Comparison of ENCODE assay signal across 8 mouse cellular contexts in genomic region chr2:121452990-121453389, GRCm38 (mm10). TPM values are rescaled to one million over a fixed set of nuclear protein-coding genes. Genes with fewer than 3 reads are reported as not detected.
DNase-seq lines count a peak whose midpoint lies in the region; ATAC-seq and TF ChIP-seq lines count a peak whose summit lies in the region.

Gene Hypk (plus strand): TSS chr2:121453290.

- no peaks in the 10 kb centered on the region for H3K27me3 ChIP-seq in kidney, embryonic 14.5 days (ENCODE audit: control insufficient read depth, insufficient read depth, low read length)
- no peaks in the 10 kb centered on the region for H3K27me3 ChIP-seq in intestine, embryonic 14.5 days (replicated peaks; ENCODE audit: control insufficient read depth, insufficient read depth, low read length)
- no peaks in the 10 kb centered on the region for H3K27me3 ChIP-seq in thymus, adult 2 months (ENCODE audit: control insufficient read depth, insufficient read depth, low read length)

- TF ChIP-seq POLR2A in thymus, adult 2 months (IDR thresholded peaks at IDR 0.05; ENCODE audit: control insufficient read depth, extremely low read depth, insufficient read depth, low read length, poor library complexity) = no peak

- ATAC-seq in kidney, embryonic 14.5 days (ENCODE audit: low FRiP score, low TSS enrichment) = no peak
- ATAC-seq in intestine, embryonic 14.5 days (replicated peaks; ENCODE audit: low FRiP score, low TSS enrichment, low read depth) = no peak
- no peak for ATAC-seq in megakaryocyte-erythroid progenitor cell, adult 5-6 weeks (replicated peaks; ENCODE audit: low FRiP score, low TSS enrichment, poor library complexity, severe bottlenecking)

- TF ChIP-seq CTCF in thymus, adult 2 months (IDR thresholded peaks at IDR 0.05; ENCODE audit: borderline replicate concordance, control insufficient read depth, extremely low read depth, insufficient read depth, low read length, poor library complexity) = no peak

- peaks cover 8% of the 10 kb centered on the region; the same call in 1 of the 2 replicates for H3K4me1 ChIP-seq in kidney, embryonic 14.5 days (ENCODE audit: control insufficient read depth, insufficient read depth, low read length)
- H3K4me1 ChIP-seq in intestine, embryonic 14.5 days (replicated peaks; ENCODE audit: control insufficient read depth, insufficient read depth, low read length) = peaks cover 27% of the 10 kb centered on the region
- peaks cover 11% of the 10 kb centered on the region for H3K4me1 ChIP-seq in thymus, adult 2 months (replicated peaks; ENCODE audit: control insufficient read depth, insufficient read depth, low read length)

- peaks cover 22% of the 10 kb centered on the region for H3K36me3 ChIP-seq in kidney, embryonic 14.5 days (ENCODE audit: control insufficient read depth, insufficient read depth, low read length)
- peaks cover 31% of the 10 kb centered on the region for H3K36me3 ChIP-seq in intestine, embryonic 14.5 days (ENCODE audit: control insufficient read depth, insufficient read depth, low read length)
- H3K36me3 ChIP-seq in thymus, adult 2 months (ENCODE audit: control insufficient read depth, insufficient read depth, low read length) = no peaks in the 10 kb centered on the region

- no peak within 1 kb of the TSS for H3K9ac ChIP-seq in kidney, embryonic 14.5 days (ENCODE audit: low read depth, low read length)
- no peak within 1 kb of the TSS for H3K9ac ChIP-seq in intestine, embryonic 14.5 days (ENCODE audit: low read length)

- no peaks in the 10 kb centered on the region for H3K9me3 ChIP-seq in kidney, embryonic 14.5 days (ENCODE audit: control insufficient read depth, low read length)
- no peaks in the 10 kb centered on the region for H3K9me3 ChIP-seq in intestine, embryonic 14.5 days (ENCODE audit: control insufficient read depth, low read length)

- 81% methylated on average over 4 of the region's 4 CpGs for WGBS in kidney, embryonic 14.5 days
- WGBS in intestine, embryonic 14.5 days = 70% methylated on average over 4 of the region's 4 CpGs
- WGBS in thymus, adult 2 months = 83% methylated on average over 4 of the region's 4 CpGs

- DNase-seq in kidney, adult 8-10 months = no peak
- DNase-seq in adrenal gland, postnatal 25 days = no peak
- DNase-seq in gastrocnemius, postnatal 10 days = no peak
- DNase-seq in intestine, embryonic 14.5 days (ENCODE audit: low spot score) = no peak
- DNase-seq in thymus, adult 2 months = no peak
- no peak for DNase-seq in embryo, embryonic 10 days (ENCODE audit: low spot score)

- no peak within 1 kb of the TSS for H3K27ac ChIP-seq in kidney, embryonic 14.5 days (ENCODE audit: low read depth, low read length)
- no peak within 1 kb of the TSS for H3K27ac ChIP-seq in intestine, embryonic 14.5 days (ENCODE audit: low read depth)
- H3K27ac ChIP-seq in thymus, adult 2 months (ENCODE audit: control insufficient read depth, insufficient read depth, low read length) = no peak within 1 kb of the TSS

- no peak within 1 kb of the TSS for H3K4me3 ChIP-seq in kidney, embryonic 14.5 days (ENCODE audit: low read length)
- no peak within 1 kb of the TSS for H3K4me3 ChIP-seq in intestine, embryonic 14.5 days (ENCODE audit: low read depth, low read length)
- H3K4me3 ChIP-seq in thymus, adult 2 months (ENCODE audit: control insufficient read depth, insufficient read depth, low read length) = no peak within 1 kb of the TSS

- H3K4me2 ChIP-seq in kidney, embryonic 14.5 days (replicated peaks; ENCODE audit: low read depth, low read length) = no peak within 1 kb of the TSS
- no peak within 1 kb of the TSS for H3K4me2 ChIP-seq in intestine, embryonic 14.5 days (ENCODE audit: low read length)

RNA-seq across cellular contexts. Expression of gene Hypk, which starts in this region (rescaled TPM):
- 116 and 147 TPM in 2 replicates for polyA plus RNA-seq in kidney, embryonic 14.5 days (2014; fragmentation: Nextera tagmentation; extraction: Ambion mirVana)
- total RNA-seq in adrenal gland, postnatal 25 days (2021) = 42.9 and 106 TPM in 2 replicates
- total RNA-seq in gastrocnemius, postnatal 10 days (2021) = 10 to 100 TPM; 23.1 to 30.5 TPM
- 84.8 and 93.4 TPM in 2 replicates for polyA plus RNA-seq in intestine, embryonic 14.5 days (2014; fragmentation: Nextera tagmentation; extraction: Ambion mirVana)
- total RNA-seq in megakaryocyte-erythroid progenitor cell, adult 5-6 weeks (2014; fragmentation: Nextera tagmentation) = 154 and 217 TPM in 2 replicates
- 184 and 205 TPM in 2 replicates for total RNA-seq in megakaryocyte-erythroid progenitor cell, adult 5-6 weeks (2017)
- 7.7 and 8.9 TPM in 2 replicates for polyA plus RNA-seq in thymus, adult 2 months (2012; rRNA removed)
